Comparison of ENCODE assay signal across 8 mouse cellular contexts in the genomic region with DNA sequence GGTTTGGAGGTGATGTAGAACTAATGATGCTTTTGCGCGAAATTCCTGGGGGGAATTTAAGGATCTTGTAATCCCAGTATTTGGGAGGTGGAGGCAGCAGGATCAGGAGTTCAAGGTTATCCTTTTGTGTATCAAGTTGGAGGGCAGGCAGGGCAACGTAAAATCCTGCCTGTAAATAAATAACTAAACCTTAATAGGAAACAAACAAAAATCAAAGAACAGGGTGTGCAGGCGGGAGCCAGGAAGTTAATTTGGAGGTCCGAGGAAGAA. TPM values are rescaled to one million over a fixed set of nuclear protein-coding genes. Genes with fewer than 3 reads are reported as not detected.
DNase-seq lines count a peak whose midpoint lies in the region; ATAC-seq and TF ChIP-seq lines count a peak whose summit lies in the region.

No protein-coding gene starts in this region.

- H3K9me3 ChIP-seq in embryonic facial prominence, embryonic 12.5 days, result no peaks in the 10 kb centered on the region
- H3K9me3 ChIP-seq in hindbrain, postnatal 0 days (ENCODE audit: low read length), result no peaks in the 10 kb centered on the region
- H3K9me3 ChIP-seq in midbrain, postnatal 0 days (ENCODE audit: low read length), result no peaks in the 10 kb centered on the region

- peaks cover 5% of the 10 kb centered on the region for H3K4me1 ChIP-seq in embryonic facial prominence, embryonic 12.5 days
- peaks cover 5% of the 10 kb centered on the region; the same call in 1 of the 2 replicates for H3K4me1 ChIP-seq in hindbrain, postnatal 0 days (ENCODE audit: insufficient read depth, low read length)
- H3K4me1 ChIP-seq in midbrain, postnatal 0 days (ENCODE audit: insufficient read depth, low read length), result no peaks in the 10 kb centered on the region

- 18% methylated on average over 5 of the region's 5 CpGs for WGBS in embryonic facial prominence, embryonic 12.5 days
- WGBS in hindbrain, postnatal 0 days, result 24% methylated on average over 5 of the region's 5 CpGs
- 29% methylated on average over 5 of the region's 5 CpGs for WGBS in midbrain, postnatal 0 days

- H3K4me2 ChIP-seq in embryonic facial prominence, embryonic 12.5 days (replicated peaks), result peak overlapping the region; percentile 59
- H3K4me2 ChIP-seq in hindbrain, postnatal 0 days (ENCODE audit: low read depth, low read length), result peak overlapping the region; percentile 66
- peak overlapping the region; percentile 51 for H3K4me2 ChIP-seq in midbrain, postnatal 0 days (ENCODE audit: low read depth, low read length, poor library complexity, severe bottlenecking)

- peak overlapping the region; percentile 90 for H3K27ac ChIP-seq in left cerebral cortex, adult 2 months
- no peak overlapping the region for H3K27ac ChIP-seq in embryonic facial prominence, embryonic 12.5 days
- H3K27ac ChIP-seq in hindbrain, postnatal 0 days, result peak overlapping the region; percentile 16; the same call in 1 of the 2 replicates
- H3K27ac ChIP-seq in midbrain, postnatal 0 days (ENCODE audit: low read depth, low read length), result 0 out of 2 replicates have a peak overlapping the region, but pooled peaks have one; percentile 52

- no peak for TF ChIP-seq CTCF in left cerebral cortex, adult 2 months (IDR thresholded peaks at IDR 0.05)
- no peak for TF ChIP-seq CTCF in hindbrain, postnatal 0 days (IDR thresholded peaks at IDR 0.05; ENCODE audit: low read depth)
- TF ChIP-seq CTCF in midbrain, postnatal 0 days (IDR thresholded peaks at IDR 0.05), result no peak

- H3K4me3 ChIP-seq in left cerebral cortex, adult 2 months, result peak overlapping the region; percentile 67
- H3K4me3 ChIP-seq in embryonic facial prominence, embryonic 12.5 days, result peak overlapping the region; percentile 64
- peak overlapping the region; percentile 63 for H3K4me3 ChIP-seq in hindbrain, postnatal 0 days (ENCODE audit: low read length)
- H3K4me3 ChIP-seq in midbrain, postnatal 0 days (ENCODE audit: low read depth, low read length), result peak overlapping the region; percentile 60

- no peak for DNase-seq in left cerebral cortex, adult 2 months (ENCODE audit: extremely low spot score in 1 of 2, low spot score in 2 of 2)
- no peak for DNase-seq in left cerebral cortex, postnatal 25 days (ENCODE audit: low spot score in 2 of 2)
- no peak for DNase-seq in hindbrain, postnatal 0 days (ENCODE audit: low spot score)
- no peak for DNase-seq in midbrain, postnatal 0 days (ENCODE audit: low spot score)
- DNase-seq in cerebellum, adult 9-11 months, result no peak
- no peak for DNase-seq in c-Kit-positive CD71-positive TER-119-positive erythroid progenitor cells, embryonic 14.5 days (ENCODE audit: low spot score)
- DNase-seq in testis, postnatal 14 days (ENCODE audit: low spot score), result no peak

- intact Hi-C loops in left cerebral cortex, adult 2 months (cut with DNase I), result no loop called here
- intact Hi-C loops in left cerebral cortex, postnatal 25 days (cut with DNase I), result no loop called here

- peak overlapping the region; percentile 50 for H3K9ac ChIP-seq in embryonic facial prominence, embryonic 12.5 days
- H3K9ac ChIP-seq in hindbrain, postnatal 0 days (replicated peaks; ENCODE audit: low read length), result peak overlapping the region; percentile 51
- H3K9ac ChIP-seq in midbrain, postnatal 0 days (replicated peaks; ENCODE audit: low read length, poor library complexity, severe bottlenecking), result no peak overlapping the region; the same call in 1 of the 2 replicates

- no peak for ATAC-seq in embryonic facial prominence, embryonic 12.5 days (ENCODE audit: insufficient number of reproducible peaks, insufficient read depth, low FRiP score, low TSS enrichment)
- no peak for ATAC-seq in hindbrain, postnatal 0 days
- ATAC-seq in midbrain, postnatal 0 days (ENCODE audit: low FRiP score), result no peak

- H3K36me3 ChIP-seq in embryonic facial prominence, embryonic 12.5 days, result peaks cover 13% of the 10 kb centered on the region
- H3K36me3 ChIP-seq in hindbrain, postnatal 0 days (ENCODE audit: insufficient read depth, low read length), result peaks cover 19% of the 10 kb centered on the region; the same call in 1 of the 2 replicates
- H3K36me3 ChIP-seq in midbrain, postnatal 0 days (ENCODE audit: insufficient read depth, low read length), result peaks cover 19% of the 10 kb centered on the region

- no peaks in the 10 kb centered on the region for H3K27me3 ChIP-seq in embryonic facial prominence, embryonic 12.5 days
- no peaks in the 10 kb centered on the region for H3K27me3 ChIP-seq in hindbrain, postnatal 0 days (ENCODE audit: insufficient read depth, low read length)
- H3K27me3 ChIP-seq in midbrain, postnatal 0 days (ENCODE audit: insufficient read depth, low read length), result no peaks in the 10 kb centered on the region

RNA-seq across cellular contexts. Expression of a gene that starts 0.4 kb away (rescaled TPM):
- total RNA-seq in left cerebral cortex, adult 2 months (2021), result 10 to 100 TPM; 51.0 to 55.7 TPM
- 10 to 100 TPM; 45.7 to 45.9 TPM for total RNA-seq in left cerebral cortex, postnatal 25 days (2021)
- polyA plus RNA-seq in embryonic facial prominence, embryonic 12.5 days (2016; fragmentation: Nextera tagmentation; extraction: Ambion mirVana), result 39.0 and 40.5 TPM in 2 replicates
- 50.5 and 54.8 TPM in 2 replicates for total RNA-seq in hindbrain, postnatal 0 days (2014; rRNA removed)
- polyA plus RNA-seq in hindbrain, postnatal 0 days (2015; fragmentation: Nextera tagmentation; extraction: Ambion mirVana), result 46.7 and 48.7 TPM in 2 replicates
- total RNA-seq in midbrain, postnatal 0 days (2014; rRNA removed), result 54.3 and 58.1 TPM in 2 replicates
- polyA plus RNA-seq in midbrain, postnatal 0 days (2015; fragmentation: Nextera tagmentation; extraction: Ambion mirVana), result 47.5 and 50.6 TPM in 2 replicates

RNA-seq across cellular contexts. Expression of a gene that starts 4.0 kb away (rescaled TPM):
- total RNA-seq in left cerebral cortex, adult 2 months (2021), result not detected
- total RNA-seq in left cerebral cortex, postnatal 25 days (2021), result not detected
- polyA plus RNA-seq in embryonic facial prominence, embryonic 12.5 days (2016; fragmentation: Nextera tagmentation; extraction: Ambion mirVana), result not detected in 2 replicates
- total RNA-seq in hindbrain, postnatal 0 days (2014; rRNA removed), result not detected in 2 replicates
- polyA plus RNA-seq in hindbrain, postnatal 0 days (2015; fragmentation: Nextera tagmentation; extraction: Ambion mirVana), result not detected in 2 replicates
- not detected in 2 replicates for total RNA-seq in midbrain, postnatal 0 days (2014; rRNA removed)
- polyA plus RNA-seq in midbrain, postnatal 0 days (2015; fragmentation: Nextera tagmentation; extraction: Ambion mirVana), result not detected in 2 replicates

RNA-seq across cellular contexts. Expression of a gene that starts 6.8 kb away (rescaled TPM):
- total RNA-seq in left cerebral cortex, adult 2 months (2021), result under 1 TPM; 0.65 to 0.68 TPM
- total RNA-seq in left cerebral cortex, postnatal 25 days (2021), result under 1 TPM; 0.34 to 0.82 TPM
- 3.4 and 3.6 TPM in 2 replicates for polyA plus RNA-seq in embryonic facial prominence, embryonic 12.5 days (2016; fragmentation: Nextera tagmentation; extraction: Ambion mirVana)
- total RNA-seq in hindbrain, postnatal 0 days (2014; rRNA removed), result 0.14 and 1.2 TPM in 2 replicates
- 1.1 and 1.3 TPM in 2 replicates for polyA plus RNA-seq in hindbrain, postnatal 0 days (2015; fragmentation: Nextera tagmentation; extraction: Ambion mirVana)
- 0.80 and 1.4 TPM in 2 replicates for total RNA-seq in midbrain, postnatal 0 days (2014; rRNA removed)
- 0.62 and 0.97 TPM in 2 replicates for polyA plus RNA-seq in midbrain, postnatal 0 days (2015; fragmentation: Nextera tagmentation; extraction: Ambion mirVana)

RNA-seq across cellular contexts. Expression of a gene that starts 39.1 kb away (rescaled TPM):
- total RNA-seq in left cerebral cortex, adult 2 months (2021), result 10 to 100 TPM; 32.9 to 33.9 TPM
- 10 to 100 TPM; 31.8 to 33.8 TPM for total RNA-seq in left cerebral cortex, postnatal 25 days (2021)
- 59.2 and 63.6 TPM in 2 replicates for polyA plus RNA-seq in embryonic facial prominence, embryonic 12.5 days (2016; fragmentation: Nextera tagmentation; extraction: Ambion mirVana)
- total RNA-seq in hindbrain, postnatal 0 days (2014; rRNA removed), result 88.5 and 96.0 TPM in 2 replicates
- 56.1 and 60.4 TPM in 2 replicates for polyA plus RNA-seq in hindbrain, postnatal 0 days (2015; fragmentation: Nextera tagmentation; extraction: Ambion mirVana)
- 64.9 and 78.2 TPM in 2 replicates for total RNA-seq in midbrain, postnatal 0 days (2014; rRNA removed)
- 40.7 and 50.9 TPM in 2 replicates for polyA plus RNA-seq in midbrain, postnatal 0 days (2015; fragmentation: Nextera tagmentation; extraction: Ambion mirVana)

RNA-seq across cellular contexts. Expression of a gene that starts 39.3 kb away (rescaled TPM):
- total RNA-seq in left cerebral cortex, adult 2 months (2021), result 10 to 100 TPM; 23.3 to 24.0 TPM
- total RNA-seq in left cerebral cortex, postnatal 25 days (2021), result 10 to 100 TPM; 24.0 to 24.4 TPM
- 75.6 and 80.6 TPM in 2 replicates for polyA plus RNA-seq in embryonic facial prominence, embryonic 12.5 days (2016; fragmentation: Nextera tagmentation; extraction: Ambion mirVana)
- 27.9 and 33.9 TPM in 2 replicates for total RNA-seq in hindbrain, postnatal 0 days (2014; rRNA removed)
- 36.5 and 39.2 TPM in 2 replicates for polyA plus RNA-seq in hindbrain, postnatal 0 days (2015; fragmentation: Nextera tagmentation; extraction: Ambion mirVana)
- 19.7 and 29.4 TPM in 2 replicates for total RNA-seq in midbrain, postnatal 0 days (2014; rRNA removed)
- polyA plus RNA-seq in midbrain, postnatal 0 days (2015; fragmentation: Nextera tagmentation; extraction: Ambion mirVana), result 27.3 and 29.5 TPM in 2 replicates
